Mouse (Mus musculus) liver, embryonic 14 days (tissue): ENCODE results near the gene Tmem30a. TPM values are rescaled to one million over a fixed set of nuclear protein-coding genes. Genes with fewer than 3 reads are reported as not detected.

ENCODE experiments used
- polyA plus RNA-seq: library from polyadenylated mRNA; depleted of rRNA; stranded (reverse); fragments of >200 nt; gene quantifications from 2 replicates; pipeline ENCODE4 v1.2.3, GENCODE M21; 2012; rRNA removed

Tmem30a gene
- polyA plus RNA-seq, result 11.6 and 14.5 TPM in 2 replicates

GRCm38 (mm10) chr9:79792841-79793835 lies at the start of gene Tmem30a:
Gene Tmem30a, minus strand, starts transcription at chr9:79793507.

GRCm38 (mm10) chr9:79759385-79760005 lies 33.8 kb downstream of the Tmem30a start, which contains the start of gene Cox7a2:
Gene Cox7a2, minus strand, starts transcription at chr9:79759878.

Other genes with a start within 250 kb of the Tmem30a start
- 0.63 and 2.3 TPM in 2 replicates for gene Col12a1, start 74.7 kb downstream of the Tmem30a start, polyA plus RNA-seq
- 279 and 299 TPM in 2 replicates for gene Cox7a2, start 33.6 kb downstream of the Tmem30a start, polyA plus RNA-seq
- 0.37 and 0.40 TPM in 2 replicates for gene Filip1, start 219.3 kb upstream of the Tmem30a start, polyA plus RNA-seq